Mouse (Mus musculus): ENCODE measurements around the gene Ncapg. TPM values are rescaled to one million over a fixed set of nuclear protein-coding genes. Genes with fewer than 3 reads are reported as not detected.

Ncapg gene
- total and polyA plus RNA-seq, 3 experiments, result 0.06 to 0.16 (median 0.10) TPM

- H3K4me3 ChIP-seq, result peak overlapping the region; percentile 88
- H3K4me1 ChIP-seq (ENCODE audit: control insufficient read depth, insufficient read depth, low read length), result peaks cover 3% of the 10 kb centered on the region
- H3K27ac ChIP-seq, result peak overlapping the region; percentile 65
- no peak for DNase-seq
- no peak for TF ChIP-seq EP300 (IDR thresholded peaks at IDR 0.05; ENCODE audit: insufficient read depth, low read depth, low read length)
- no peak for TF ChIP-seq CTCF (IDR thresholded peaks at IDR 0.05)
- no peak for TF ChIP-seq POLR2A (IDR thresholded peaks at IDR 0.05; ENCODE audit: insufficient read depth, low read depth, low read length)
- no peaks in the 10 kb centered on the region for H3K27me3 ChIP-seq (ENCODE audit: control insufficient read depth, insufficient read depth, low read length)
- intact Hi-C loops (cut with DNase I), result loop anchor here (2.0 to 10.0 kb wide), 4 partner anchors 134 to 1384 kb away; partner anchors contain the start of genes Lcorl and Med28
- peaks cover 3% of the 10 kb centered on the region; the same call in 1 of the 2 replicates for H3K36me3 ChIP-seq (ENCODE audit: control insufficient read depth, insufficient read depth, low read length)
- H3K79me2 ChIP-seq (replicated peaks; ENCODE audit: control insufficient read depth, insufficient read depth, low read length), result no peaks in the 10 kb centered on the region
- peak overlapping the region; percentile 68 for H3K9ac ChIP-seq (ENCODE audit: low read depth, low read length)
- under 1% methylated on average over 27 of the region's 27 CpGs for WGBS
These were observed 503 bp upstream of the Ncapg start for GRCm38 (mm10) chr5:45669234-45669597.

- under 1% methylated on average over 13 of the region's 13 CpGs for WGBS
- H3K4me1 ChIP-seq (ENCODE audit: control insufficient read depth, insufficient read depth, low read length), result peaks cover 3% of the 10 kb centered on the region
- no peak for DNase-seq
- peak overlapping the region; percentile 88 for H3K4me3 ChIP-seq
- TF ChIP-seq EP300 (IDR thresholded peaks at IDR 0.05; ENCODE audit: insufficient read depth, low read depth, low read length), result no peak
- TF ChIP-seq CTCF (IDR thresholded peaks at IDR 0.05), result no peak
- TF ChIP-seq POLR2A (IDR thresholded peaks at IDR 0.05; ENCODE audit: insufficient read depth, low read depth, low read length), result no peak
- H3K79me2 ChIP-seq (replicated peaks; ENCODE audit: control insufficient read depth, insufficient read depth, low read length), result no peaks in the 10 kb centered on the region
- H3K27ac ChIP-seq, result no peak overlapping the region
- H3K9ac ChIP-seq (ENCODE audit: low read depth, low read length), result peak overlapping the region; percentile 50
- H3K27me3 ChIP-seq (ENCODE audit: control insufficient read depth, insufficient read depth, low read length), result no peaks in the 10 kb centered on the region
- peaks cover 3% of the 10 kb centered on the region; the same call in 1 of the 2 replicates for H3K36me3 ChIP-seq (ENCODE audit: control insufficient read depth, insufficient read depth, low read length)
- intact Hi-C loops (cut with DNase I), result loop anchor here (5.0 to 10.0 kb wide), 2 partner anchors 178 to 1445 kb away; partner anchors contain the start of genes Lap3 and Tapt1
These were observed 556 bp downstream of the Ncapg start for GRCm38 (mm10) chr5:45670280-45670670.

- TF ChIP-seq EP300 (IDR thresholded peaks at IDR 0.05; ENCODE audit: insufficient read depth, low read depth, low read length) (no peak), POLR2A (IDR thresholded peaks at IDR 0.05; ENCODE audit: insufficient read depth, low read depth, low read length) (no peak), CTCF (IDR thresholded peaks at IDR 0.05) (no peak)
- intact Hi-C loops (cut with DNase I), result loop anchor here (5.0 to 10.0 kb wide), 2 partner anchors 179 to 1446 kb away; partner anchors contain the start of genes Lap3 and Tapt1
- Histone ChIP-seq H3K4me1 (ENCODE audit: control insufficient read depth, insufficient read depth, low read length) (peaks cover 3% of the 10 kb centered on the region), H3K36me3 (ENCODE audit: control insufficient read depth, insufficient read depth, low read length) (peaks cover 3% of the 10 kb centered on the region; the same call in 1 of the 2 replicates), H3K27me3 (ENCODE audit: control insufficient read depth, insufficient read depth, low read length) (no peaks in the 10 kb centered on the region), H3K4me3 (no peak overlapping the region), H3K27ac (no peak overlapping the region), H3K9ac (ENCODE audit: low read depth, low read length) (no peak overlapping the region), H3K79me2 (replicated peaks; ENCODE audit: control insufficient read depth, insufficient read depth, low read length) (no peaks in the 10 kb centered on the region)
- 58% methylated on average over 5 of the region's 5 CpGs for WGBS
- DNase-seq, result no peak
These were observed 1.3 kb downstream of the Ncapg start for GRCm38 (mm10) chr5:45670894-45671494.

- Histone ChIP-seq H3K27me3 (ENCODE audit: control insufficient read depth, insufficient read depth, low read length) (no peaks in the 10 kb centered on the region), H3K36me3 (ENCODE audit: control insufficient read depth, insufficient read depth, low read length) (no peaks in the 10 kb centered on the region), H3K9ac (ENCODE audit: low read depth, low read length) (no peak overlapping the region), H3K79me2 (replicated peaks; ENCODE audit: control insufficient read depth, insufficient read depth, low read length) (no peaks in the 10 kb centered on the region), H3K27ac (no peak overlapping the region), H3K4me3 (no peak overlapping the region), H3K4me1 (ENCODE audit: control insufficient read depth, insufficient read depth, low read length) (0 out of 2 replicates have a peak, but pooled peaks cover 1% of the 10 kb centered on the region)
- intact Hi-C loops (cut with DNase I), result loop anchor here (10.0 kb wide), 1 partner anchor 1450 kb away; the partner anchor contains the start of gene Tapt1
- DNase-seq, result no peak
- no peak for TF ChIP-seq POLR2A (IDR thresholded peaks at IDR 0.05; ENCODE audit: insufficient read depth, low read depth, low read length)
- TF ChIP-seq CTCF (IDR thresholded peaks at IDR 0.05), result no peak
- no peak for TF ChIP-seq EP300 (IDR thresholded peaks at IDR 0.05; ENCODE audit: insufficient read depth, low read depth, low read length)
- WGBS, result 96% methylated on average over 1 of the region's 1 CpGs
These were observed 5.3 kb downstream of the Ncapg start for GRCm38 (mm10) chr5:45675032-45675431.

GRCm38 (mm10) chr5:45677639-45678038 is 7.9 kb downstream of the Ncapg start:
- Histone ChIP-seq H3K4me1 (ENCODE audit: control insufficient read depth, insufficient read depth, low read length) (no peaks in the 10 kb centered on the region), H3K9ac (ENCODE audit: low read depth, low read length) (no peak overlapping the region), H3K36me3 (ENCODE audit: control insufficient read depth, insufficient read depth, low read length) (no peaks in the 10 kb centered on the region), H3K4me3 (no peak overlapping the region), H3K27ac (no peak overlapping the region), H3K79me2 (replicated peaks; ENCODE audit: control insufficient read depth, insufficient read depth, low read length) (no peaks in the 10 kb centered on the region), H3K27me3 (ENCODE audit: control insufficient read depth, insufficient read depth, low read length) (no peaks in the 10 kb centered on the region)
- no peak for DNase-seq
- WGBS, result 62% methylated on average over 4 of the region's 4 CpGs
- TF ChIP-seq POLR2A (IDR thresholded peaks at IDR 0.05; ENCODE audit: insufficient read depth, low read depth, low read length), result no peak
- TF ChIP-seq EP300 (IDR thresholded peaks at IDR 0.05; ENCODE audit: insufficient read depth, low read depth, low read length), result no peak
- no peak for TF ChIP-seq CTCF (IDR thresholded peaks at IDR 0.05)
- intact Hi-C loops (cut with DNase I), result loop anchor here (10.0 kb wide), 1 partner anchor 1453 kb away; the partner anchor contains the start of gene Tapt1

- no peak for DNase-seq
- intact Hi-C loops (cut with DNase I), result loop anchor here (10.0 kb wide), 1 partner anchor 1455 kb away; the partner anchor contains the start of gene Tapt1
- no peaks in the 10 kb centered on the region for H3K36me3 ChIP-seq (ENCODE audit: control insufficient read depth, insufficient read depth, low read length)
- H3K79me2 ChIP-seq (replicated peaks; ENCODE audit: control insufficient read depth, insufficient read depth, low read length), result no peaks in the 10 kb centered on the region
- H3K4me1 ChIP-seq (ENCODE audit: control insufficient read depth, insufficient read depth, low read length), result no peaks in the 10 kb centered on the region
- no peak overlapping the region for H3K4me3 ChIP-seq
- TF ChIP-seq CTCF (IDR thresholded peaks at IDR 0.05) (no peak), POLR2A (IDR thresholded peaks at IDR 0.05; ENCODE audit: insufficient read depth, low read depth, low read length) (no peak), EP300 (IDR thresholded peaks at IDR 0.05; ENCODE audit: insufficient read depth, low read depth, low read length) (no peak)
- H3K9ac ChIP-seq (ENCODE audit: low read depth, low read length), result no peak overlapping the region
- H3K27me3 ChIP-seq (ENCODE audit: control insufficient read depth, insufficient read depth, low read length), result no peaks in the 10 kb centered on the region
- H3K27ac ChIP-seq, result no peak overlapping the region
These were observed 10.2 kb downstream of the Ncapg start for GRCm38 (mm10) chr5:45679955-45680354.
